Mouse (Mus musculus): ENCODE measurements around the gene Dpm1.

- TF ChIP-seq CTCF (IDR thresholded peaks at IDR 0.05; ENCODE audit: insufficient read depth, low read length) (peak; percentile 54), POLR2A (IDR thresholded peaks at IDR 0.05; ENCODE audit: borderline replicate concordance, extremely low read depth, low read depth, low read length) (peak; percentile 84; the same call in 1 of the 2 replicates)
These were observed 23.4 kb downstream of the Dpm1 start, which contains the start of gene Adnp for GRCm38 (mm10) chr2:168206725-168207644.

Measured in lung, adult 2 months (tissue).